Mouse (Mus musculus): ENCODE results near the gene Wif1. TPM values are rescaled to one million over a fixed set of nuclear protein-coding genes. Genes with fewer than 3 reads are reported as not detected.
A peak's percentile ranks its signal among the peaks of the same experiment; 100 is the strongest.

Gene Wif1
- polyA plus RNA-seq, 1 experiment from 2014 or later, result 1.7 TPM

GRCm38 (mm10) chr10:121034569-121034947 lies 798 bp downstream of the Wif1 start:
- Histone ChIP-seq H3K4me2 (replicated peaks; ENCODE audit: low read depth, low read length) (peak overlapping the region; percentile 93), H3K9ac (replicated peaks; ENCODE audit: low read depth, low read length) (no peak overlapping the region), H3K27ac (ENCODE audit: low read length) (no peak overlapping the region), H3K9me3 (ENCODE audit: control insufficient read depth, low read depth, low read length) (no peaks in the 10 kb centered on the region), H3K27me3 (ENCODE audit: control insufficient read depth, insufficient read depth, low read length) (0 out of 2 replicates have a peak, but pooled peaks cover 5% of the 10 kb centered on the region), H3K4me1 (ENCODE audit: control insufficient read depth, insufficient read depth, low read length) (peaks cover 4% of the 10 kb centered on the region; the same call in 1 of the 2 replicates), H3K36me3 (ENCODE audit: control insufficient read depth, insufficient read depth, low read length) (no peaks in the 10 kb centered on the region), H3K4me3 (ENCODE audit: low read depth, low read length) (peak overlapping the region; percentile 53)
- 10% methylated on average over 5 of the region's 5 CpGs for WGBS
- ATAC-seq (ENCODE audit: insufficient number of reproducible peaks, insufficient read depth, low FRiP score, low read depth), result no peak

GRCm38 (mm10) chr10:121038556-121039284 lies 5.0 kb downstream of the Wif1 start:
- 86% methylated on average over 4 of the region's 4 CpGs for WGBS

GRCm38 (mm10) chr10:121040911-121041310 lies 7.2 kb downstream of the Wif1 start:
- ATAC-seq (ENCODE audit: insufficient number of reproducible peaks, insufficient read depth, low FRiP score, low read depth), result no peak
- no peaks in the 10 kb centered on the region for H3K36me3 ChIP-seq (ENCODE audit: control insufficient read depth, insufficient read depth, low read length)
- no peak overlapping the region for H3K27ac ChIP-seq (ENCODE audit: low read length)
- H3K4me3 ChIP-seq (ENCODE audit: low read depth, low read length), result no peak overlapping the region
- 0 out of 2 replicates have a peak, but pooled peaks cover 5% of the 10 kb centered on the region for H3K4me1 ChIP-seq (ENCODE audit: control insufficient read depth, insufficient read depth, low read length)
- 60% methylated on average over 14 of the region's 14 CpGs for WGBS
- no peak overlapping the region for H3K9ac ChIP-seq (replicated peaks; ENCODE audit: low read depth, low read length)
- H3K27me3 ChIP-seq (ENCODE audit: control insufficient read depth, insufficient read depth, low read length), result 0 out of 2 replicates have a peak, but pooled peaks cover 5% of the 10 kb centered on the region
- H3K4me2 ChIP-seq (replicated peaks; ENCODE audit: low read depth, low read length), result no peak overlapping the region
- H3K9me3 ChIP-seq (ENCODE audit: control insufficient read depth, low read depth, low read length), result no peaks in the 10 kb centered on the region

More at GRCm38 (mm10) chr10:121038556-121039284, 5.0 kb downstream of the Wif1 start:
- Histone ChIP-seq H3K27ac (ENCODE audit: low read length) (no peak overlapping the region), H3K4me1 (ENCODE audit: control insufficient read depth, insufficient read depth, low read length) (peaks cover 9% of the 10 kb centered on the region; the same call in 1 of the 2 replicates), H3K36me3 (ENCODE audit: control insufficient read depth, insufficient read depth, low read length) (no peaks in the 10 kb centered on the region), H3K4me2 (replicated peaks; ENCODE audit: low read depth, low read length) (no peak overlapping the region), H3K9ac (replicated peaks; ENCODE audit: low read depth, low read length) (no peak overlapping the region), H3K27me3 (ENCODE audit: control insufficient read depth, insufficient read depth, low read length) (0 out of 2 replicates have a peak, but pooled peaks cover 5% of the 10 kb centered on the region), H3K4me3 (ENCODE audit: low read depth, low read length) (no peak overlapping the region), H3K9me3 (ENCODE audit: control insufficient read depth, low read depth, low read length) (no peaks in the 10 kb centered on the region)
- no peak for ATAC-seq (ENCODE audit: insufficient number of reproducible peaks, insufficient read depth, low FRiP score, low read depth)

GRCm38 (mm10) chr10:121047440-121047839 lies 13.7 kb downstream of the Wif1 start:
- H3K9ac ChIP-seq (replicated peaks; ENCODE audit: low read depth, low read length), result no peak overlapping the region
- ATAC-seq (ENCODE audit: insufficient number of reproducible peaks, insufficient read depth, low FRiP score, low read depth), result no peak
- H3K27ac ChIP-seq (ENCODE audit: low read length), result no peak overlapping the region
- no peak overlapping the region for H3K4me3 ChIP-seq (ENCODE audit: low read depth, low read length)
- H3K4me2 ChIP-seq (replicated peaks; ENCODE audit: low read depth, low read length), result no peak overlapping the region
- 79% methylated on average over 10 of the region's 10 CpGs for WGBS
- H3K36me3 ChIP-seq (ENCODE audit: control insufficient read depth, insufficient read depth, low read length), result no peaks in the 10 kb centered on the region
- H3K27me3 ChIP-seq (ENCODE audit: control insufficient read depth, insufficient read depth, low read length), result no peaks in the 10 kb centered on the region
- H3K9me3 ChIP-seq (ENCODE audit: control insufficient read depth, low read depth, low read length), result no peaks in the 10 kb centered on the region
- no peaks in the 10 kb centered on the region for H3K4me1 ChIP-seq (ENCODE audit: control insufficient read depth, insufficient read depth, low read length)

GRCm38 (mm10) chr10:121052076-121052475 lies 18.3 kb downstream of the Wif1 start:
- Histone ChIP-seq H3K4me3 (ENCODE audit: low read depth, low read length) (no peak overlapping the region), H3K9ac (replicated peaks; ENCODE audit: low read depth, low read length) (no peak overlapping the region), H3K4me1 (ENCODE audit: control insufficient read depth, insufficient read depth, low read length) (peaks cover 12% of the 10 kb centered on the region; the same call in 1 of the 2 replicates), H3K27ac (ENCODE audit: low read length) (no peak overlapping the region), H3K27me3 (ENCODE audit: control insufficient read depth, insufficient read depth, low read length) (no peaks in the 10 kb centered on the region), H3K36me3 (ENCODE audit: control insufficient read depth, insufficient read depth, low read length) (no peaks in the 10 kb centered on the region), H3K4me2 (replicated peaks; ENCODE audit: low read depth, low read length) (no peak overlapping the region), H3K9me3 (ENCODE audit: control insufficient read depth, low read depth, low read length) (no peaks in the 10 kb centered on the region)
- 90% methylated on average over 6 of the region's 6 CpGs for WGBS
- no peak for ATAC-seq (ENCODE audit: insufficient number of reproducible peaks, insufficient read depth, low FRiP score, low read depth)

GRCm38 (mm10) chr10:121055452-121056188 lies 21.9 kb downstream of the Wif1 start:
- WGBS, result 18% methylated on average over 13 of the region's 13 CpGs

GRCm38 (mm10) chr10:121056823-121057222 lies 23.1 kb downstream of the Wif1 start:
- no peaks in the 10 kb centered on the region for H3K27me3 ChIP-seq (ENCODE audit: control insufficient read depth, insufficient read depth, low read length)
- no peak overlapping the region for H3K4me3 ChIP-seq (ENCODE audit: low read depth, low read length)
- no peak overlapping the region for H3K9ac ChIP-seq (replicated peaks; ENCODE audit: low read depth, low read length)
- ATAC-seq (ENCODE audit: insufficient number of reproducible peaks, insufficient read depth, low FRiP score, low read depth), result no peak
- no peak overlapping the region for H3K4me2 ChIP-seq (replicated peaks; ENCODE audit: low read depth, low read length)
- H3K36me3 ChIP-seq (ENCODE audit: control insufficient read depth, insufficient read depth, low read length), result no peaks in the 10 kb centered on the region
- H3K4me1 ChIP-seq (ENCODE audit: control insufficient read depth, insufficient read depth, low read length), result peaks cover 12% of the 10 kb centered on the region; the same call in 1 of the 2 replicates
- H3K27ac ChIP-seq (ENCODE audit: low read length), result no peak overlapping the region
- H3K9me3 ChIP-seq (ENCODE audit: control insufficient read depth, low read depth, low read length), result no peaks in the 10 kb centered on the region
- WGBS, result 63% methylated on average over 6 of the region's 6 CpGs

More at GRCm38 (mm10) chr10:121055452-121056188, 21.9 kb downstream of the Wif1 start:
- Histone ChIP-seq H3K9me3 (ENCODE audit: control insufficient read depth, low read depth, low read length) (no peaks in the 10 kb centered on the region), H3K4me2 (replicated peaks; ENCODE audit: low read depth, low read length) (peak overlapping the region; percentile 20), H3K4me1 (ENCODE audit: control insufficient read depth, insufficient read depth, low read length) (peaks cover 12% of the 10 kb centered on the region; the same call in 1 of the 2 replicates), H3K36me3 (ENCODE audit: control insufficient read depth, insufficient read depth, low read length) (no peaks in the 10 kb centered on the region), H3K27me3 (ENCODE audit: control insufficient read depth, insufficient read depth, low read length) (no peaks in the 10 kb centered on the region), H3K9ac (replicated peaks; ENCODE audit: low read depth, low read length) (no peak overlapping the region), H3K27ac (ENCODE audit: low read length) (no peak overlapping the region), H3K4me3 (ENCODE audit: low read depth, low read length) (no peak overlapping the region)
- peak; percentile 80; the same call in 1 of the 2 replicates for ATAC-seq (ENCODE audit: insufficient number of reproducible peaks, insufficient read depth, low FRiP score, low read depth)
